Mouse (Mus musculus) left cerebral cortex, postnatal 10 days (tissue): ENCODE data around the gene Pgf. TPM values are rescaled to one million over a fixed set of nuclear protein-coding genes. Genes with fewer than 3 reads are reported as not detected.
"Not testable (repeated sequence)": the region's sequence is repeated elsewhere in the genome, so short reads cannot be mapped to it uniquely, and the experiment has no call there.

Source experiments
- DNase-seq, 2 experiments: peaks; one replicate each; pipeline ENCODE4 v3.0.0; 2021 to 2022; ENCODE audit warnings: low spot score in 2 of 2, mixed read lengths in 1 of 2; ENCODE audit errors: extremely low spot score in 1 of 2
- intact Hi-C: fragments of 180-260 bp; cut with DNase I; formaldehyde crosslinking; loops from one replicate; pipeline ENCODE4 v1.15.1; 2025
- total RNA-seq, 2 experiments: library from RNA; stranded (reverse); gene quantifications; 2 replicates each; pipeline ENCODE4 v1.2.3; 2021

Gene Pgf
- total RNA-seq, 2 experiments from 2014 or later: 3.9 to 4.8 TPM

- intact Hi-C loops: loop anchor here (5.0 kb wide), 2 partner anchors 57 to 117 kb away; partner anchors contain the start of genes Acyp1 and Zc2hc1c
- DNase-seq: no peak
These were observed 7.7 kb downstream of the Pgf start for GRCm38 (mm10) chr12:85169877-85170276.

- intact Hi-C loops: loop anchor here (5.0 kb wide), 2 partner anchors 58 to 118 kb away; partner anchors contain the start of genes Acyp1 and Zc2hc1c
- DNase-seq: peak; percentile 73 to 94
These were observed 8.3 kb downstream of the Pgf start for GRCm38 (mm10) chr12:85169117-85169858.

GRCm38 (mm10) chr12:85166631-85167030 is 11.0 kb downstream of the Pgf start:
- intact Hi-C loops: loop anchor here (5.0 kb wide), 2 partner anchors 61 to 121 kb away; partner anchors contain the start of genes Acyp1 and Zc2hc1c
- DNase-seq: no peak

GRCm38 (mm10) chr12:85164996-85165395 is 12.6 kb downstream of the Pgf start:
- intact Hi-C loops: loop anchor here (5.0 kb wide), 3 partner anchors 62 to 137 kb away; partner anchors contain the start of genes Acyp1 and Zc2hc1c
- DNase-seq: no peak

- no peak for DNase-seq
- intact Hi-C loops: no loop called here
These were observed 18.0 kb downstream of the Pgf start for GRCm38 (mm10) chr12:85159592-85159991.

GRCm38 (mm10) chr12:85158801-85159200 is 18.8 kb downstream of the Pgf start:
- DNase-seq: no peak
- intact Hi-C loops: no loop called here

- intact Hi-C loops: no loop called here
These were observed 19.7 kb downstream of the Pgf start for GRCm38 (mm10) chr12:85157797-85158460.

GRCm38 (mm10) chr12:85156324-85156723 is 21.3 kb downstream of the Pgf start:
- intact Hi-C loops: no loop called here
- no peak for DNase-seq

More at GRCm38 (mm10) chr12:85157797-85158460, 19.7 kb downstream of the Pgf start:
- DNase-seq: no peak

- DNase-seq: no peak
- intact Hi-C loops: no loop called here
These were observed 24.6 kb downstream of the Pgf start for GRCm38 (mm10) chr12:85153011-85153410.

- intact Hi-C loops: no loop called here
- peak; percentile 70 to 79 for DNase-seq
These were observed 26.4 kb downstream of the Pgf start, which contains the start of gene Rps6kl1 for GRCm38 (mm10) chr12:85151002-85151774. Gene Rps6kl1 (minus strand): TSS chr12:85151264.

GRCm38 (mm10) chr12:85150321-85151001 is 27.1 kb downstream of the Pgf start:
- DNase-seq: no peak
- intact Hi-C loops: no loop called here

GRCm38 (mm10) chr12:85146881-85147280 is 30.7 kb downstream of the Pgf start:
- no peak for DNase-seq
- intact Hi-C loops: no loop called here

GRCm38 (mm10) chr12:85146355-85146754 is 31.2 kb downstream of the Pgf start:
- no peak for DNase-seq
- intact Hi-C loops: no loop called here

GRCm38 (mm10) chr12:85145630-85146029 is 32.0 kb downstream of the Pgf start:
- DNase-seq: no peak
- intact Hi-C loops: loop anchor here (2.0 kb wide), 1 partner anchor 143 kb away; the partner anchor contains the start of genes Acyp1 and Zc2hc1c

GRCm38 (mm10) chr12:85144821-85145220 is 32.8 kb downstream of the Pgf start:
- no peak for DNase-seq
- intact Hi-C loops: loop anchor here (2.0 kb wide), 1 partner anchor 144 kb away; the partner anchor contains the start of genes Acyp1 and Zc2hc1c

- DNase-seq: not testable (repeated sequence)
- intact Hi-C loops: loop anchor here (2.0 kb wide), 1 partner anchor 145 kb away; the partner anchor contains the start of genes Acyp1 and Zc2hc1c
These were observed 33.3 kb downstream of the Pgf start for GRCm38 (mm10) chr12:85144276-85144675.

GRCm38 (mm10) chr12:85142803-85143202 is 34.8 kb downstream of the Pgf start:
- peak; percentile 67 to 86 for DNase-seq
- intact Hi-C loops: loop anchor here (2.0 kb wide), 1 partner anchor 162 kb away; no protein-coding TSS in a partner anchor

- intact Hi-C loops: no loop called here
These were observed 36.5 kb downstream of the Pgf start for GRCm38 (mm10) chr12:85141096-85141495.

More at GRCm38 (mm10) chr12:85141096-85141495, 36.5 kb downstream of the Pgf start:
- no peak for DNase-seq
